Mouse (Mus musculus) liver, embryonic 12.5 days (tissue): ENCODE measurements around the gene Kctd17. TPM values are rescaled to one million over a fixed set of nuclear protein-coding genes. Genes with fewer than 3 reads are reported as not detected.

Source experiments
- ATAC-seq: fragments of 200-750 bp; cut with Nextera tagmentation; 2 replicates; pipeline ENCODE4 v1.8.0; 2017; ENCODE audit warnings: moderate number of reproducible peaks, mild to moderate bottlenecking, moderate library complexity
- H3K27ac ChIP-seq: fragments of 300-500 bp; sonication (generic); 2 replicates; pipeline ENCODE4 v1.5.1; 2016; ENCODE audit warnings: mild to moderate bottlenecking
- H3K27me3 ChIP-seq: fragments of 300-500 bp; sonication (generic); replicated peaks from 2 replicates; pipeline ENCODE4 v1.6.1; 2016; ENCODE audit warnings: mild to moderate bottlenecking, moderate library complexity
- H3K36me3 ChIP-seq: fragments of 300-500 bp; sonication (generic); 2 replicates; pipeline ENCODE4 v1.6.1; 2016; ENCODE audit warnings: mild to moderate bottlenecking, moderate library complexity
- H3K4me1 ChIP-seq: fragments of 300-500 bp; sonication (generic); 2 replicates; pipeline ENCODE4 v1.6.1; 2016
- H3K4me2 ChIP-seq: fragments of 300-500 bp; sonication (generic); 2 replicates; pipeline ENCODE4 v1.6.1; 2016; ENCODE audit warnings: mild to moderate bottlenecking, moderate library complexity
- H3K4me3 ChIP-seq: fragments of 300-500 bp; sonication (generic); 2 replicates; pipeline ENCODE4 v1.5.1; 2016; ENCODE audit warnings: mild to moderate bottlenecking, moderate library complexity
- H3K9ac ChIP-seq: fragments of 300-500 bp; sonication (generic); 2 replicates; pipeline ENCODE4 v1.6.1; 2016; ENCODE audit warnings: mild to moderate bottlenecking, moderate library complexity
- H3K9me3 ChIP-seq: fragments of 300-500 bp; sonication (generic); replicated peaks from 2 replicates; pipeline ENCODE4 v1.6.1; 2016; ENCODE audit warnings: mild to moderate bottlenecking, moderate library complexity
- WGBS: fragments of 180-500 bp; shearing (Covaris S2); methylation state at CpG from one replicate; pipeline ENCODE4 v1.1.7; 2016; ENCODE audit not compliant: insufficient replicate concordance; 5-methylcytosine and 5-hydroxymethylcytosine counted together
- polyA plus RNA-seq: library from polyadenylated mRNA; unstranded; fragments of >200 nt; fragmentation: Nextera tagmentation; extraction: Ambion mirVana; gene quantifications from 2 replicates; pipeline ENCODE4 v1.2.1, GENCODE M21; 2016

Gene Kctd17
- polyA plus RNA-seq, 1 experiment from 2014 or later, result 8.8 TPM

DNA sequence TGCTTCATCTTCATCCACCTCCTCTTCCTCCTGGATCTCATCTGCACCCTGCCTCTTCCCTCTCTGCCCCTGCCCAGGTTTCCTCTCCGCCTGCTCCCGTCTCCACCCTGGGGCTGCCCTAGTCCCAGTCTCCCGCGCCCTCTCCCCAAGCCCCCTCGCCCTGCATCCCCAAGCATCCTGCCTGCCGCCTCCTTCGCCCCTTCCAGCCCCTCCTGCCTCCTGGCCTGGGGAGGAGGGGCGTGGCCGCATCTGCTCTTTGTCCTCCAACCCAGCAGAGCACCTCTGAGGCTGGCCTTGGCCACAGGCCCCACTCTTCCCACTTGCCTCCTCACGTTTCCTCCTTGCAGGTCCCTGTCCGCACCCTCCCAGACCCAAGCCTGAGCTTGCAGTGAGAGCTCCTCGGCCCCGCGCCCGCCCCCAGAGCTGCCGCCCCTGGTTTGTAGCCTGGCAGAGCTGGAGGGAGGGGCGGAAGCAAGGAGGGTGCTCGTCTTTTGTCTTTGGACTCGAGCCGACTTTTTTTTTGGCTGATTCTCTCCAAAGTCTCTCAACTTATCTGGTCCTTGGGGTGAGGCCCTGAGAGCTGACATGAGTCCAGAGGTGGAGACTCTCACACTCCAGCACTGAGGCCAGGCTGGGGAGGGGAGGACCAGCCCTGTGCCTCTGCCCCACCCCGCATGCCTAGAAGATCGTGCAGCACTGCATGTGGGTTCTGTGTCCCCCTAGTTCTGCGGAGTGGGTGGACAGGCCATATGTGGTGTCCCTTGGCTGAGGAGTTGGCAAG lies 9.1 kb downstream of the Kctd17 start:
- H3K27ac ChIP-seq, result peak overlapping the region; percentile 45; the same call in 1 of the 2 replicates
- H3K27me3 ChIP-seq, result peaks cover 63% of the 10 kb centered on the region
- H3K4me3 ChIP-seq, result 0 out of 2 replicates have a peak overlapping the region, but pooled peaks have one; percentile 8
- peak overlapping the region; percentile 51 for H3K4me2 ChIP-seq
- H3K9me3 ChIP-seq, result no peaks in the 10 kb centered on the region
- peaks cover 9% of the 10 kb centered on the region; the same call in 1 of the 2 replicates for H3K36me3 ChIP-seq
- 0 out of 2 replicates have a peak, but pooled peaks have one; percentile 13 for ATAC-seq
- H3K9ac ChIP-seq, result peak overlapping the region; percentile 37; the same call in 1 of the 2 replicates
- 32% methylated on average over 23 of the region's 23 CpGs for WGBS
- peaks cover 23% of the 10 kb centered on the region for H3K4me1 ChIP-seq

DNA sequence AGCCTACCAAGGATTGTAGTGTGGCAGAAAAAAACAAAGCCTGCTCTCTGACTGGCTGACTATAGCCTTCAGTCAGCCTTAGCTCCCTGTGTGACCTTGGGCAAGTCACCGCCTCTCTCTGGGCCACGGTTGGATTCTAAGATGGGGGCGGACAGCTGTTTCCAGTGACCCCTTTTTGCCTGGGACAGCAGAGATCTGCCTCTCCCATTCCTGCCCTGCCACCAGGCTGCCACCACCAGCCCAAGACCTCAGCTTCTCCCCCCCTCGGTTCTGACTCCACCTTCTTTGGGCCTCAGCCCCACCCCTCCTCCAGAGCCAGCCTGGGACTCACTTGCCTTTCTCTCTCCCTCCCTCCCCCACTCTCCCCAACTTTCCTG lies 9.6 kb downstream of the Kctd17 start:
- ATAC-seq, result no peak
- Histone ChIP-seq H3K27me3 (peaks cover 63% of the 10 kb centered on the region), H3K9me3 (no peaks in the 10 kb centered on the region), H3K4me2 (no peak overlapping the region), H3K4me3 (no peak overlapping the region), H3K4me1 (peaks cover 19% of the 10 kb centered on the region), H3K36me3 (peaks cover 9% of the 10 kb centered on the region; the same call in 1 of the 2 replicates), H3K9ac (no peak overlapping the region), H3K27ac (no peak overlapping the region)
- WGBS, result 46% methylated on average over 4 of the region's 4 CpGs

DNA sequence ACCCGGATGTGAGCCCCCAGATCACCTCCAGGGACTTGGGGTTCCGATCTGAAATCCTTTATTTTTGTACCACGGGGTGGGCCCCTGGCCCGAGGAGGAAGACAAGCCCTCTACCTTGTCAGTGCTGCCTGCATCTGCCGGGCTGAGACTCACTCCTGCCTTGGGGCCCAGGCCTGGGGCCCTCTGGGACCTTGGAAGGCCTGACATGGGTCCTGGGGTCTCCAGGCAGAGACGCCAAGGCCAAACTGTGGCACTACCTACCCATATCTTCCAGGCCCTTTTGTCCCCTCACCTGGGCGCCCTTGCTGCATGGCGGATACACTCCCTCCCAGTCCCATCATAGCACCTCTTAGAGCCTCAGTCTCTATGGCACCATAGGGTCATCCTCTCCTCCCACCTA lies 10.1 kb downstream of the Kctd17 start:
- no peak overlapping the region for H3K4me2 ChIP-seq
- peaks cover 18% of the 10 kb centered on the region for H3K4me1 ChIP-seq
- ATAC-seq, result no peak
- peaks cover 66% of the 10 kb centered on the region for H3K27me3 ChIP-seq
- no peak overlapping the region for H3K27ac ChIP-seq
- 53% methylated on average over 8 of the region's 8 CpGs for WGBS
- H3K4me3 ChIP-seq, result no peak overlapping the region
- H3K36me3 ChIP-seq, result peaks cover 4% of the 10 kb centered on the region; the same call in 1 of the 2 replicates
- H3K9me3 ChIP-seq, result no peaks in the 10 kb centered on the region
- H3K9ac ChIP-seq, result no peak overlapping the region

DNA sequence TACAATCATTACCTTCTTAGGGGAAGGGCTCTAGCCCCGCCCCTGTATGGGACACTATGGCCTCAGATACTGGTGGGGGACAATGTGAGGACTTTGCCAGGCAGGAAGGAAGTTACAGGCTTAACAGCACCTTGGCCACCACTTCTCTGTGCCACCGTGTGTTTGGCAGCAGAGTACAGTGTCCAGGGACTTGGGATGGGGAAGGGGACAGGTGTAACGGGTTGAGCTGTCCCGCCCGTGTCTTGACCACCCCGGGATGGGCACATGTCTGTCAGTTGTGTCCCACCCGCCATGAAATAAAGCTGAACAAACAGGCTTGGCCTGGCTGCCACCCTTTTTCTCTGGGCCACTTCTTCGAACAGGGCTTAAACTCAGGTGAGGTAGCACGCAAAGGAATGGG lies 10.6 kb downstream of the Kctd17 start:
- no peak for ATAC-seq
- Histone ChIP-seq H3K27ac (no peak overlapping the region), H3K36me3 (no peaks in the 10 kb centered on the region; the same call in 1 of the 2 replicates), H3K9me3 (no peaks in the 10 kb centered on the region), H3K4me3 (no peak overlapping the region), H3K9ac (no peak overlapping the region), H3K4me2 (no peak overlapping the region), H3K27me3 (peaks cover 68% of the 10 kb centered on the region), H3K4me1 (peaks cover 18% of the 10 kb centered on the region)
- WGBS, result 60% methylated on average over 9 of the region's 9 CpGs

DNA sequence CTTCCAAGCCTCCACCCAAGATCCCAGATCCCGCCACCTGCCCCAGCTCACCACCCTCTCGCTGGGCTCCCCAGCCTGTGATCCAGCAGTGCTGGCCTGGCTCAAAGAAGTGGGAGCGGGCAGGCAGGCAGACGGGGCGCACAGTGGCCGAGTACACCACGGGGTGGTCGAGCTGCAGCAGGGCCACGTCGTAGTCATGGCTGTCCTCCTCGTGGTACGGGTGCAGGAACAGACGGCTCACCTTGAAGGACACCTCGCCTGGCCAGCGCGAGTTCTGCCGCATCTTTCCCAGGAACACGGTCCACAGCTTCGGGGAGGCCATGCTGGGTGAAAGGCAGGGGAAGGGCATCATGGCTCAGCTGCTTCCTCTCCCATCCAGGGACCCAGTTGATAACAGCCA lies 13.9 kb downstream of the Kctd17 start:
- peaks cover 10% of the 10 kb centered on the region for H3K4me1 ChIP-seq
- no peak overlapping the region for H3K9ac ChIP-seq
- H3K4me2 ChIP-seq, result no peak overlapping the region
- ATAC-seq, result no peak
- no peak overlapping the region for H3K27ac ChIP-seq
- H3K4me3 ChIP-seq, result no peak overlapping the region
- no peaks in the 10 kb centered on the region for H3K36me3 ChIP-seq
- H3K27me3 ChIP-seq, result peaks cover 47% of the 10 kb centered on the region
- no peaks in the 10 kb centered on the region for H3K9me3 ChIP-seq
- 79% methylated on average over 19 of the region's 19 CpGs for WGBS

DNA sequence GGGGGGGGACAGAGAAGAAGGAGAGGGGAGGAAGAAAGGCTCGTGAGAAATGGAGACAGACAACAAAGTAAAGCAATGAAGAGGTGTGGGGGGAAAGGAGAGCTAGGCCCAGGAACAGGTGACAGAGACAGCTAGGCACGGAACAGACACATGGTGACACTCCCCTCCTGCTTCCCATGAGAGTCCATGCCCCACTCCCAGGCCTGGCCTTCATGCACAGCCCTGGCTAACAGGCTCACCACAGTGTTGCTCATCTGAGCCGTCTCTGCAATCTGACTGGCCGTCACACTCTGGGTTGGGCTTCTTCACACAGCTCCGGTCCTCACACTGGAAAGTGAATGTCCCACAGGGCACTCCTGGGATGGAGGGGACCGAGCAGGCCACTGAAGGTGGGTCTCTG lies 15.5 kb downstream of the Kctd17 start:
- ATAC-seq, result no peak
- H3K9ac ChIP-seq, result no peak overlapping the region
- no peak overlapping the region for H3K27ac ChIP-seq
- WGBS, result 45% methylated on average over 6 of the region's 6 CpGs
- H3K4me3 ChIP-seq, result no peak overlapping the region
- no peaks in the 10 kb centered on the region for H3K9me3 ChIP-seq
- no peaks in the 10 kb centered on the region for H3K36me3 ChIP-seq
- H3K27me3 ChIP-seq, result peaks cover 31% of the 10 kb centered on the region
- peaks cover 9% of the 10 kb centered on the region for H3K4me1 ChIP-seq
- H3K4me2 ChIP-seq, result no peak overlapping the region

DNA sequence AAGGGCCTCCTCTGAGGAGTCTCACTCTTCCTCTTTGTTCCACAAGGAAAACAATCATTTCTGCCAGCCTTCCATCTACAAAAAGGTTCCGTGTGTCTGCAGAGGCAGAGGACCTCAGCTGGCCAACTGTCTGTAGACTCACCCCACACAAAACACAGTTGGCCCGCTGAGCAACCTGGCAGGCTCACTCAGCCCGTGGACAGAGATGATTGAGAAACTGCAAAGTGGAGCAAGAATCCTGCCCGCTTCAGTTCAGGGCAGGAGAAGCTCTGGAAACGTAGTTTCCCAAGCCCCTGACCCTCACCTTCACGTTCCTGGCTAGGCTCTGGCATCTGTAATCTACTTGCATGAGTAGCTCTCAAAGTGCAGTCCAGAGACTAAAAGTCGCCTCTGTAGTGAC lies 18.8 kb downstream of the Kctd17 start:
- ATAC-seq, result no peak
- Histone ChIP-seq H3K36me3 (no peaks in the 10 kb centered on the region), H3K4me2 (peak overlapping the region; percentile 85; the same call in 1 of the 2 replicates), H3K4me1 (peaks cover 38% of the 10 kb centered on the region), H3K4me3 (no peak overlapping the region), H3K27me3 (peaks cover 12% of the 10 kb centered on the region), H3K9me3 (no peaks in the 10 kb centered on the region), H3K9ac (no peak overlapping the region), H3K27ac (no peak overlapping the region)
- 48% methylated on average over 7 of the region's 7 CpGs for WGBS

DNA sequence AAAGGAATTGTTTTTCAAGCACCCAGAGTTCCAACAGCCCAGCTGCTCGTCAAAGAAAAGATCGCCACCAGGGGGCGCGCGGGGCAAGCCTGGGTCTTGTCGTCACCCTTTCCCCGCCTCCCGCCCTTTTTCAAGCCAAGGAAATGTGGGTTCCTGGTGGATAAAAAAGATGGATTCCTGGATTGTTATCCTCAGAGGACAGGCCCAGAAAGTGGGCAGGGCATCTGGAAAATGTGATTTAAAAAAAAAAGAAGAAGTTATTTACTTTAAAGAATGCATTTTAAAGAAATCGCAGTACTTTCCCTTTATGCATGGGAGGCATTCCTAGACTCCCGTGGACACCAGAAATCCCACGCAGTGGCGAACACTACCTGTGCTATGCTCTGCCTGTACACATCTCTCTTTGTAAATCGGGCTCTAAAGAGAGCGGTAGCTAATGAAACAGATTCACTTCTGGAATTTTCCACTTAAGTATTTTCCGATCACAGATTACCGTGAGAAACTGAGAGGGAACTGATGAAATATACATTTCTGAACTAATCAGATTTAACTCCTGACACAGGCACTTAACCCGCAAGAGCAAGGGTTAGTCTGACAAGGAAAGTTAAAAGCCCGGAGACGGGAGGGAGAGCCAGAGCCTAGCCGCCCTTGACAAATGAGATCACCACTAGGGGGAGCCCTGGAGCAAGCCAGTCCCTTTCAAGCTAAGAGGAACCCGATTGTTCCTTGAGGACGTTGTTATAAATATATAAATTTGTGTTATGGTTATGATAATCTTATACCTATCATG lies 19.6 kb downstream of the Kctd17 start:
- H3K4me1 ChIP-seq, result peaks cover 44% of the 10 kb centered on the region
- H3K27me3 ChIP-seq, result peaks cover 12% of the 10 kb centered on the region; the same call in 1 of the 2 replicates
- WGBS, result 2% methylated on average over 22 of the region's 22 CpGs
- H3K36me3 ChIP-seq, result no peaks in the 10 kb centered on the region
- H3K9ac ChIP-seq, result peak overlapping the region; percentile 65
- peak overlapping the region; percentile 85 for H3K4me2 ChIP-seq
- ATAC-seq, result peak; percentile 30; the same call in 1 of the 2 replicates
- H3K27ac ChIP-seq, result peak overlapping the region; percentile 84
- H3K9me3 ChIP-seq, result no peaks in the 10 kb centered on the region
- peak overlapping the region; percentile 55 for H3K4me3 ChIP-seq

DNA sequence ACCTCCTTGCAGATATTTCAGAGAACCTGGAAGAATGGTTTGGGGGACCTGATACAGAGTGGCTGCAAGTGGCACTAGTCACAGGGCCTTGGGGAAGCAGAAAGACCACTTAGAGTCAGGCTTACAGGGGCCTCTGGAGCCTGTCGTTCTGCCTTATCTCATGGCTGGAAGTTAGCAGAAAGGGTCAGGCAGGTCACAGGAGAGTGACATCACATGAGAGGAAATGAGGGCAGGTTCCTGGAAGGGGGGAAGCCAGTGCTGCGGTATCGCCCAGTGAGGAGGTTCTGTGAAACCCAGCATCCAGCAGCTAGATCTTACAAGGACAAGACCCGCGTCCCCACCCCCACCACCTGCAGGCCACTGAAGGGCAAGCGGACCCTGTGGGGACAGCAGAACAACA lies 20.8 kb downstream of the Kctd17 start:
- no peak for ATAC-seq
- peak overlapping the region; percentile 12; the same call in 1 of the 2 replicates for H3K9ac ChIP-seq
- H3K27ac ChIP-seq, result peak overlapping the region; percentile 75
- H3K36me3 ChIP-seq, result no peaks in the 10 kb centered on the region
- H3K9me3 ChIP-seq, result no peaks in the 10 kb centered on the region
- peaks cover 7% of the 10 kb centered on the region; the same call in 1 of the 2 replicates for H3K27me3 ChIP-seq
- peaks cover 44% of the 10 kb centered on the region for H3K4me1 ChIP-seq
- WGBS, result 47% methylated on average over 6 of the region's 6 CpGs
- H3K4me3 ChIP-seq, result no peak overlapping the region
- no peak overlapping the region for H3K4me2 ChIP-seq

DNA sequence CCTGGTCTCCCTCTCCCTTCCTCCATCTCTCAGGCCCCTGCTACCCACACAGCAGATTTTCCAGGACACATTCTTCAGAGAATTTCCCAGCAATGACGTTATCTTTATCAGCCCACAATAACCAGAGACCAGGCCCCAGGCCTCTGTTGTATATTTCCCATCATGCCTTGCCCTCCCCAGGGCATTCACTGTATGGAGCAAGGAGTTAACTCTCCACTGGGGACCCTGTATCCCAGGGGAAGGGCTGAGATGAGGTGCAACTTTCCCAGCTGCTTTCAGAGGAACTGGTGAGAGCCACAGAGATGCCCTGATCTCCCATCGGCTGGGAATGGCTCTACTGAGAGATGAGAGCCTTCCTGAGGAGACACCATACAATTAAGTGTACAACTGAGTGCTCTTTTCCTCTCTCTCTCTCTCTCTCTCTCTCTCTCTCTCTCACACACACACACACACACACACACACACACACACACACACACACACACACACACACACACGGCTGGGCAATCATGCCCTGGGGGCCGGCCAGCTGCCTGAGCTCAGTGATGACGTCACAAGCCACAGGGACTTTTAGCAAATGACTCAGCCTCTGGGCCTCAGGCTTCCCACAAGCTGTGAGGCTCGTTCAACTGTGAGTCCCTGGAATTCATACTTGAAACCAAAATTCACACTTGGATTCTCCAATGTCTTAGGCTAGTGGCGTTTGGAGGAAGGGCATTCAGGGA lies 21.5 kb downstream of the Kctd17 start:
- Histone ChIP-seq H3K4me1 (peaks cover 44% of the 10 kb centered on the region), H3K4me2 (peak overlapping the region; percentile 32; the same call in 1 of the 2 replicates), H3K9ac (peak overlapping the region; percentile 45; the same call in 1 of the 2 replicates), H3K36me3 (no peaks in the 10 kb centered on the region), H3K9me3 (no peaks in the 10 kb centered on the region), H3K27me3 (peaks cover 7% of the 10 kb centered on the region; the same call in 1 of the 2 replicates), H3K4me3 (no peak overlapping the region), H3K27ac (peak overlapping the region; percentile 75)
- WGBS, result 19% methylated on average over 7 of the region's 7 CpGs
- peak; percentile 60 for ATAC-seq

DNA sequence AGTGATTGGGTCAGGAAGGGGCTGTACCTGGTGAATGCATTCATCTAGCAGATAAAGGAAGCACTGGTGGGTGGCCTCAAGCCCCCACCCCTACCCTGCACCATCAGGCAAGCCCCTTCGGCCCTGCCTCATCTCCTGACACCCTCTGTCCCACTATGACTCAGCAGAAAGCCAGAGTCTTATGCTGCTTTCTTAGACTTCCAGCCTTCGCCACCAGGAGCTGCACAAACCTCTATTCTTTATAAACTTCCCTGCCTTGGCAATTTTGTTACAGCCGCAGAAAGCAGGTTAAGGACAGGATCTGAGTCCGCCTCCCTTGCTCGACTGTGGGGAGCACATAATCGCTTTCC lies 22.0 kb downstream of the Kctd17 start:
- peaks cover 44% of the 10 kb centered on the region for H3K4me1 ChIP-seq
- H3K4me3 ChIP-seq, result no peak overlapping the region
- H3K9me3 ChIP-seq, result no peaks in the 10 kb centered on the region
- ATAC-seq, result no peak
- H3K27me3 ChIP-seq, result peaks cover 5% of the 10 kb centered on the region; the same call in 1 of the 2 replicates
- H3K27ac ChIP-seq, result peak overlapping the region; percentile 75
- 67% methylated on average over 6 of the region's 6 CpGs for WGBS
- H3K36me3 ChIP-seq, result no peaks in the 10 kb centered on the region
- peak overlapping the region; percentile 32; the same call in 1 of the 2 replicates for H3K4me2 ChIP-seq
- H3K9ac ChIP-seq, result peak overlapping the region; percentile 45; the same call in 1 of the 2 replicates
